Mouse (Mus musculus) E14TG2a.4 (cell line): ENCODE measurements at regions not wholly inside any gene's neighbourhood (a gene's known extent, or its start where the extent isn't known, plus 50 kb on each side); places are given as distances from the start of the nearest gene placed in this dataset.

Experiments used
- CTCF ChIP-seq: conservative IDR thresholded peaks from 2 replicates; pipeline ENCODE4 v1.5.1; 2014; ENCODE audit warnings: low read length
- NANOG ChIP-seq: IDR thresholded peaks from 2 replicates; pipeline ENCODE4 v1.6.1; 2014; ENCODE audit warnings: borderline replicate concordance, low read length, mixed read lengths
- POU5F1 ChIP-seq: IDR thresholded peaks from 2 replicates; pipeline ENCODE4 v1.6.1; 2014; ENCODE audit warnings: low read length, borderline replicate concordance

DNA sequence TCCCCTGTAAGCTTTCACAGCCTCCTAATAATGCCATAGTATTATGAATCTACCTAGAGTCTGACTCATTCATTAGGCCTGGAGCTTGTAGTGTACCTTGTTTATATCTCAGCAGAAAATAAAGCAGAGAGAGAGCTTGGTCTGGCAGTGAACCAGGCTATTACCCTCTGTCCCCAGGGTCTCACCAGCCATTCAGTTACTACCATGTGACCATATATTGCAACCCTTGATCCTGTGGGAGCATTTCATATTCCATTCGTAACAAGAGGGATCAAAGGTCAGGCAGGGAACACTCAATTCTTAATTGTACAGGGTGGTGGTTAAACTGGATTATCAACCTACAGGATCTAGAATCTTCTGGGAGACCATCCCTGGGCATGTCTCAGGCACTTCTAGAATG is 383.7 kb upstream of the Castor2 start:
- TF ChIP-seq CTCF (no peak), NANOG (no peak), POU5F1 (no peak)
